Mouse (Mus musculus) gastrocnemius, postnatal 25 days (tissue): ENCODE data around the gene Sox8. TPM values are rescaled to one million over a fixed set of nuclear protein-coding genes. Genes with fewer than 3 reads are reported as not detected.
A peak's percentile ranks its signal among the peaks of the same experiment; 100 is the strongest.

Experiments
- DNase-seq: peaks from one replicate; pipeline ENCODE4 v3.0.0; 2022
- total RNA-seq, 2 experiments: library from RNA; stranded (reverse); gene quantifications; 1 replicate in 1 of 2; 2 replicates in 1 of 2; pipeline ENCODE4 v1.2.3; 2021

Gene Sox8
- total RNA-seq, 2 experiments from 2014 or later = 1.4 to 2.3 TPM

DNA sequence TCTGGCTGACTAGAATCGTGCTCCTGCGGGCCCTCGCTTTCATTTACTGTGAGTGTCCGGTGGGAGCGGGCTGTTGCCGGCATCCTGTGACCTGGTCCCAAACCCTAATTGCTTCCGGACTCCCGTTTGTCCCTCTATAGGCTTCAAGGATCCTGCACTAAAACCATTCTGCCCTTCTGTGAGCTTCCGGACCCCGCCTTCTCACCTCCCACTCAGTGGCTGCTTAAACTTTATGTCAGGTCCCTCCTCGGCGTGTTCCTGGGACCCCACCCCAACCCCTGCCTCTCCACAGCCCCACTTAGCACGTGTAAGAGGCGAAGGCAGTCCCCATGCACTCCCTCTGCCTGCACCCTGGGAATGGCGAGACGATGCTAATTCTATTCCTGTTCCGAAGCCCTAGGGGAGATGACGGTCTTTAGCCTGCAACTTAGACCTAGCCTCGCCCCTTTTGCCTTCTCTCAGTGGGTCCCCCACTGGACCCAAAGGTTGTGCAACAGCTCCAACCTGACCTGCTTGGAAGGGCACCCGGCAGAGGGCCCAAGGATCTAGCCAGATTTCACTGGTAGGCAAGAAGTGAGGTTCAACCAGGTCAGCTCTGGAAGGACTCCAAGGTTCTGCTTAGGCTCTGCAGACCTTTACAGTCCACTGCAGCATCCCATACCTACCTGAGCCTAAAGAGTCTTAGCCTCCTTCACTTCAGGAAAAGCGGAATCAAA, 9.0 kb upstream of the Sox8 start:
- DNase-seq = no peak

DNA sequence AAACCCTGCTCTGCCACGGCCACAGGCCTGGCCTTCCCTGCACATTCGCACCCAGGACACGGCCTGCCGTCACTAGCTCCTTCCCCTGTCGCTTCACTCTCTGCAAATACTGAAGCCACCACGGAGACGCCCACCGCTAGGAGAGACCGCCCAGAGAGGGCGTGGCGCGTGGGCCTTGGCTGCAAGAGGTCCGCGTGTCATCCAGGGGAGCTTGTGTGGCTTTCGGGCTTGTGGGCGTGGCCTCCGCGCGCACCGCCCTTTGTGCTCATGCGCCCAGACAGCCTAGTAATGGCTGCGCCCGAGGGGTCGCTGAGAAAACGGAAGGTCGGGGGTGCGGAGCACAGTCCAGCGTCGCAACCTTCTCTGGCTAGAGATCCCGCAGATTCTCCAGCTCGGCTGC, 8.4 kb upstream of the Sox8 start, which contains the start of gene Lmf1:
Gene Lmf1, plus strand, starts transcription at position 166 of the 400 bp plus-strand sequence.
- peak; percentile 97 for DNase-seq

DNA sequence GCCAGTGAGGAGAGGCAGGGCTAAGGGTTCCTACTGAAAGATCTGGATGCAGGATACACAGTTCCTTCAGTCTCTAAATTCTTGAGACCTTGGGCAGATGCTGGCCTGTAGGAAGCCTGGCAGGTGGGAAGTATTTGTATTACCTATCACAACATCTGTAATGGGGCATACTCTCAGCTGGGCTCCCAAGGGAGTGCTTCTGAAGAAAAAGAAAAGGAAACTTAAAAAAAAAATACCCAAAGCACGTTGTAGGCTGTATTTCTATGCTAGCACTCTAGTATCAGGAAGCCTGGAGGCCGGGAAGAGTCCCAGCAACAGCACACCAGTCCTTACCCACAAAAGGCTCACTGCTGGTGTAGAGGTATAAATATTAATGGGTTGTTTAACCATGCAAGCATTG, 7.2 kb upstream of the Sox8 start:
- no peak for DNase-seq

DNA sequence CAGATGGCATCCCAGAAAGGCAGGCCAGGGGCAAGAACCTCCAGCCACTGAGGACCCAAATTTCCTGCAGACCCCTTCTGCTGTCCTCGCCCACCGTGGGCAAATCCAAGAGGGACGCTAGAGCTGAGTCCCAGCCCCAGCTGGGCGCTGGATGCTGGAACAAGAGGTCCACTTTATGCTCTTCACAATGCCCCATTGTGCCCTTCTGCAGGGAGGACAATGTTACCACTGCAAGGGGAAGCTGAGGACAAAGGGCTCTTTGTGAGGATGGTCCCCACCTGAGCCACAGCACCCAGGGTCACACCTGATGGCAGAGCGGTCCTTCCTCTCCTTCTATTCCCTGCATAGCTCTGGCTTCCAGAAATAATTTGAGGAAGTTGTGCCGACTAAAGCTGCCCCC, 6.8 kb upstream of the Sox8 start:
- DNase-seq = no peak

DNA sequence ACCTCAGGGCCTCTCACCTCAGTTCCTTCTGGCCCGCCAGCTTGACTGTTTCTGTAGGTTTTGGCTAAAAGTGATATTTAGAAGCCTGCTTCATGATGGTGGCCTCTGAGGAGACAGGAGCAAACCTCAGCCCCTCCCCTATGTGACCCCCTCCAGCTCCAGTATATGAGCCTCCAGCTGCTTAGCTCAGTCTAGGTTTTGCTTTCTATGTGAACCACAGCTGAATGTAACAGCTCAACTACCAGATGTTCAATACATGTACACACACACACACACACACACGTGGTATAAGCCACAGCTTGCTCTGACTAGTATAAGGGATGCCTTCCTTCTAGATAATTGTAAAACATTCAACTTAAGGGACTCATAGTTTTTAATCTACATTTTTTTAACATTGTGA, 5.5 kb upstream of the Sox8 start:
- no peak for DNase-seq

DNA sequence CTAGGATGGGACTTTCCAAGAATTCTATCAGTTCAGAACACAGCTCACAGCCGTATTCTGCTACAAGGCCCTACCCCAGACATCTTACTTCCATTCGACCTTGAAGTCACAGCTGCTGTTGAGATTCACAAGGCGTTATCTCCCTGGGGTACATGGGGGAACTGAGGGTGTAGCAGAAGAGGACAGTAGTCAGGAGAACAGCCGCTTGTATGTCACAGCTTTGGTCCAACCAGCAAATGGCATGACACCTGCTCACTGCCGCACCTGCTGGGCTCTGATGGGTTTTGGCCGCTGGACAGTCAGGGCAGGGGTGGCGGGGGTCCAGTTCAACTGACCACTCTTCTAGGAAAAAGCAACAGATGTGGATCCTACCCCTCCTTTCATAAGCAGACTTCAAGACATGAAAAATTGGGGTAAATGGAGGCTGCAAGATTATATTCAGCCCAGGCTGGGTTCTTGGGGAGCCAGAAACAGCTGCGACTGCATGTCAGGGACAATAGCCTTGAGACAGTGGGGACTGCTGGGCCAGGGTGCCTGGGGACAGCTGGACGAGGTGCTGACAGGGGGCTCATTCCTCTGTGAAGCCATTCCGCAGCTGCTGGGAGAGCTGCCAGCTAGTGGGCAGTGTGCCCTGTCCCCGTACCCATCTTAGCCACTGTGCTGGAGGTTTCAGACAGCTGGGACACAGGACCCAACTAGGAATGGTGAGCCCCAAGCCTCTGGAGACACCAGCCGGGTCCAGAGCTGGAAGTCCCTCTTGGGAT, 4.9 kb upstream of the Sox8 start:
- peak; percentile 47 for DNase-seq

DNA sequence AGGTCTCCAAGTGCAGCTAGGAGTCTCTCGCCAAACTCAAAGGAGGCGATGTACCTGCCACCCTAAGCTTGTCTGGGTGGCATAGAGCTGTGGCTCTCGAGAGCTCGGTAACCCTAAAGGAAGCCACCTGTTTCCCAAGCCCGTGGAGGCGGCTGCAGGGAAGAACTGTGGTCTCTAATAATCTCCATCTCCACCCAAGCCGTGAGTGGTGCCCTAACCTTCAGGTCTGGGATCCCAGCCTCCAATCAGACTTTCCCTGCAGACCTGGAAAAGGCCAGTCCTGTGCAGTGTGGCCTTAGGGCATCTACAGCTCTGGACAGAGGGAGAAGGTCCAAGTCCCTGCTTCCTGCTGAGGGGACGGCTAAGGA, 951 bp upstream of the Sox8 start:
- no peak for DNase-seq

DNA sequence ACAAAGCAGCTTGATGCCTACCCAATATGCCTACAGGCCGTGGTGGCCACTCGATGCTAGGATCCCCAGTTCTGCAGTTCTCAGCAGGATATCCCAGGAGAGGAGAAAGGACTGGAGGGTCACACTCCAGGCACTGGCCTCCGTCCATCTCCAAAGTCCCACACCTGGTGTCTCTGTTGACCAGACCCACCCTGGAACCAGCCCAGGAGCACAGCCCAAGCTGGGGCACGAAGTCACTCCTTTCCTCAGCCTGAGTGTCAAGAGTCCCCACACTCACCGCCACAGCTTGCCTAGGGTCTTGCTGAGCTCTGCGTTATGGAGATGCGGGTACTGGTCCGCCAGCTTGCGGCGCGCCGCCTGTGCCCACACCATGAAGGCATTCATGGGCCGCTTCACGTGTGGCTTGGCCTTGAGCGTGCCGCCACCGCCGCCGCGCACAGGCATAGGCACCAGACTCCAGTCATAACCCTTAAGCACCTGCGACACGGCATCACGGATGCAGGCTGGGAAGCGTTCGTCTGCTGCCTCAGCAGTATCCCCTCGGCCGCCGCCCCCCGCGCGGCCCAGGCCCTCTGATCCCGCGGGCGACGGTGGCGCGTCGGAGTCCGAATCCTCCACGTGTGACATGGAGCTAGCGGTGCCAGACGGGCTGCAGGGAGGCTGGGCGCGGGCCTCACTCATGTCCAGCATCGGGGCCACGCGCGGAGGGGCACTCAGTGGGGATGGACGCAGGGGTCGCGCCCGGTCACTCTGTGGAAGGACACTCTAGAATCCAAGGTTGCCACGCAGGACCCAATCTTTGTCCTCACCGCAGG, 446 bp downstream of the Sox8 start:
- no peak for DNase-seq

DNA sequence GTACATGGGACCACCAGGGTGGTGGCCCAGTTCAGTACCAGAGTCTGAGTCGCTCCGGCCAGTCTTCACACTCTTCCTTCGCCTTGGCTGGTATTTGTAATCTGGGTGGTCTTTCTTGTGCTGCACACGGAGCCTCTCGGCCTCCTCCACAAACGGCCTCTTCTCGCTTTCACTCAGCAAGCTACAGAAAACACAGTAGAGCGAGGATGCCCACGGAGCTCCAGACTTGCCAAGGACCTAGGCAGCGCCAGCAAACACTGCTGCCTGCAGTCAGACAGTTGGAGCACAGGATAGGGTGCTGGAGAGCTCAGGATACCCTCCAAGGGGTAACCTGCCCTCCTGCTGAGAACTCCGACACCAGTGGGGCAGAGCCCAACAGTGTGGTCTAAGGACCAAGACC, 1.6 kb downstream of the Sox8 start:
- no peak for DNase-seq

DNA sequence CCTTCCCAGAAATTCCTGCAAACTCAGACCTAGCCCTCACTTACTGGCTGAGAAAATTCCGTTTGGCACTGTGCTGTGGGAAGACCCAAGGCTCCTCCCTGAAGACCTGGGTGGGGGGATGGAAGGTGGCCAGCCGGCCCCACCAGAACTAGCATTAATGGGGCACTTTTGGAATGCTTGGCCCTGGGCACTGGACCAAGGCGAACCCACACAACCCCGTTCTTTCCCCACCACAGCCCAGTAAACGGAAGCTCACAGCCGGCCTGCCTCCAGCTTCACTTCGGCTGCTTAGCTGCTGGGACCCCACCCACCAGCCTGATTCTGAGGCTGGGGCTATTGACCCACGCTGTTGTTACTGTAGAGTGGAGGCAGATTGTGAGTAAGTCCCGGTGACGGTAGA, 2.3 kb downstream of the Sox8 start:
- DNase-seq = no peak

DNA sequence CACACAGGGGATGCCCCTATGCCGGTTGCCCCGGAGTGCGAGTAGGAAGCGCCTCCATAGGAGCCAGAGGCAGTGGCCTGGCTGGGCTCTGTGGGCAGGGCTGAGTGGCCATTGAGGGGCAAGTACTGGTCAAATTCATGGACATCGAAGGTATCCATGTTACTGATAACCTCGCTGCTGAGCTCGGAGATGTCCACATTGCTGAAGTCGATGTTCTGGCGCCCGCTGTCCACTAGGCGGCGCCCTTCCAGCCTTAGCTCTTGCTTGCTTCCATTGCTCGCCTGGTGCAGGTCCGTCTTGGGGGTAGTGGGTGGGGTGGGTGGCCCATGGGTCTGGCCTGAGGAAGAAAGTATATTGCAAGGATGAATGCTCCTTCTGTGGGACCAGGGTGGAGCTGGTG, 2.7 kb downstream of the Sox8 start:
- no peak for DNase-seq

DNA sequence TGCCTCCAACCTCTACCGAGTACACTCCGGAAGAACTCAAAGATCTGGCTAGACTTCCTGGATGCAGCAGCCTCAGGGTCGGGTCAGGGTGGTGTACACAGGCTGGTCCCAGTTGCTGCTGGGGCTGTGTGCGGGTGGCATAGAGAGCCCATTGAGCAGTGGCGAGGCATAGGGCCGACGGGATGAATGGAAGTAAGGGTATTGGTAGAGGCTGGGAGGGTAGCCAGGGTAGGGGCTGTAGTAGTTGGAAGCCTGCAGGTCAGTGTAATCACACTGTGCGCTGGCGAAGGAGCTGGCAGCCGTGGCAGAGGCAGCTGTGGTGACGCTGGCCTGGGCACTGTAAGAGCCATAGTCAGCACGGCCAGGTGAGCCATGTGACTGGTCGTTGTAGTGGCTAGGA, 3.2 kb downstream of the Sox8 start:
- no peak for DNase-seq

DNA sequence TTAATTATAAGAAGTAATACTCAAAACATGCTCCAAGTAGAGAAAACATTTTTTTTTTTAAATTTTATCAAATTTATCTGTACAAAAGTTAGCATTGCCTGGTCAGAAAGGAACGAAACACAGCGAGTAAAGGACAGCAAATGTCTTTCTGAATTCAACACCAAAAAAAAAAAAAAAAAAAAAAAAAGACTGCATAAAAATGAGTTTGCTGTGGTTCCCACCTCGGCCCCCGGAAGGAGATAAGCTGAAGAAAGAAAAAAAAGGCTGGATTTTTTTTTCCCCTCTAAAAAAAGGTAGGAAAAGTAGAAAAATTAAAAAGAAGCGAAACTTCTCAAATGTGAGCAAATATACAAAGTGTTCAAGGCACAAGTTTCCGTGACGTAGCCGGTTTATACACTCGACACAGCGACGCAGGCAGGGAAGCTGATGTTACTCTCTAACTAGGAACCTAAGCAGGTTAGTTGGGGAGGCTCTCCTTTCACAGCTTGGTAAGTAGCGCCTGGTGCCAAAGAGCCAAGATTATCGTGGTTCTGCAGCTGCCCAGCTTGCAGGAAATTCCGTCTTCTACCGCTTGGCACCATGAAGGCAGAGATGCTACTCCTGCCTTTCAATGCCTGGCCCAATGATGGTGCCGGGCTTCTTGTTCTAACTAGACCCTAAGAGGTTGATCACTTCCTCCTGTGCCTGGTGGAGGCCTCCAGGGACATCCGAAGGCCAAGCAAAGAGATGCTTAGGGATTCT, 4.5 kb downstream of the Sox8 start:
- no peak for DNase-seq

DNA sequence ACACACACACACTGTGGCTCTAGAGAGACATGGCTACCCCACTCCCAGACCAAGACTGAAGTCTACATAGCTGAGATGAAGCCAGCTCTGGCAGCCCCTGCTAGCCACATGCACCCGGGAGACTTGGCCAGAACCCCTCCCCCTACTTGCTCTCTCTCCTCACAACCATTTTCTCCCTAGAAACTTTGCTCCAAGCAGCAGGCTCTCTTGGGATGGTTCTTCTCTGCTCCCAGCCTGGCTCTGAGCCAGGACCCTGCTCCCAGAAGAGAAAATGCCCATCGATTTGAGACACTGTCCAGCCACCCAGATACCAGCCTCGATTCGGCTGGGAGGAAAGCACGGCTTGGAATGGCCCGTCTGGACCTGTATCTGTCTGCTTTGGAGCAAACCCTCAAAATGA, 5.2 kb downstream of the Sox8 start:
- DNase-seq = no peak

DNA sequence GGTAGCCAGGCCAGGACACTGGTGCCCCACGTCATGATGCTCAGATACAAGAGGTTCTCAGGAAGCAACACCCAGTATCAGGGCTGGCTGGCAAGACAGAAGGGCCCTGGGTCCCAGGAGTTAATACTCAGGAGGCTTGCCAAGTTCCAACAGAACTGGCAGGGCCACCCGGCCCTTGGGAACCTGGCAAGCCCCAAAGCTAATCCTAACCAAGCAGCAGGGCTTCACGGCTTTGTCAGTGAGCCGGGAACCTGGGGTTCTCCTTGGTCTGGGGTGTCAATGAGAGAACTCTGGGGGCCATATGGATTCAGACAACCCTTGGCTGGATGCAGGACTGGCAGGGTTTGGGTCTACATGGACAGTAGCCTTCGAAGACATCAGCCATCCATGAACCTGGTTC, 6.0 kb downstream of the Sox8 start:
- no peak for DNase-seq

DNA sequence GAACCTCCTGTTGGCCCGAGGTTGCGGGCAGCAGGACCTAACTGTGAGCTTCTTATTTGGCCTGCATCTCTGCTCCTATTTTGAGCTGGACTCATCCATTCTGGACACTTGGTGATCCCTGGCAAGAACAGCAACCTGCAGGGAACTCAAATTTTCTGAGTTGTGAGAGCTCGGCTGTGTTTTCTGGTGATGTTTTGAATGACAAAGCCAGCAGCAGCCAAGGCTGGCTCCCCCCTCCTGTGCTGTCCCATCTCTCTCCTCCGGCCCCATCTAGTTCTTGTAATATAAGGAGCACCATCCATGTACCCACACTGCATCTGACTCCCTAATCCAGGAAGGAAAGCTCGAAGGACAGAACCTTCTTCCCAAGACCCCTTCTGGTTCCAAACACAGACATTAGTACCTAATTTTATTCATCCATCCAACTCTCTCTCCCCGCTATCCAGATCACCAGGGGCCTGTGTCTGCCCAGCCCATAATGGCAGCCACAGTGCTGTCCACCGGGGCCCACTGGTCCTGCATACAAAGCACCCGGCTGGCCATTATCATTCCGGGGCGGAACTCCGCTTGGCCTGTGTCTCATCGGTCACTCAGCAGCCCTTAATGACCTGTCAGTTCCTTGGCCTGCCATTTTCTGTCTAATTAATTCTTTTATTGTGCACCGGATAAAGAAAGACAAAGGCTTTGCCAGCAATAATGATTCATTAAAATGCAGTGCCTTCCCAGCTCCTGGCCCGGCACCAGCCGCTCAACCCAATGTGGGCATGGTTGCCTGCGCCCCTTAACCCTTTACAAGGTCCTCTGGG, 9.1 kb downstream of the Sox8 start:
- no peak for DNase-seq

DNA sequence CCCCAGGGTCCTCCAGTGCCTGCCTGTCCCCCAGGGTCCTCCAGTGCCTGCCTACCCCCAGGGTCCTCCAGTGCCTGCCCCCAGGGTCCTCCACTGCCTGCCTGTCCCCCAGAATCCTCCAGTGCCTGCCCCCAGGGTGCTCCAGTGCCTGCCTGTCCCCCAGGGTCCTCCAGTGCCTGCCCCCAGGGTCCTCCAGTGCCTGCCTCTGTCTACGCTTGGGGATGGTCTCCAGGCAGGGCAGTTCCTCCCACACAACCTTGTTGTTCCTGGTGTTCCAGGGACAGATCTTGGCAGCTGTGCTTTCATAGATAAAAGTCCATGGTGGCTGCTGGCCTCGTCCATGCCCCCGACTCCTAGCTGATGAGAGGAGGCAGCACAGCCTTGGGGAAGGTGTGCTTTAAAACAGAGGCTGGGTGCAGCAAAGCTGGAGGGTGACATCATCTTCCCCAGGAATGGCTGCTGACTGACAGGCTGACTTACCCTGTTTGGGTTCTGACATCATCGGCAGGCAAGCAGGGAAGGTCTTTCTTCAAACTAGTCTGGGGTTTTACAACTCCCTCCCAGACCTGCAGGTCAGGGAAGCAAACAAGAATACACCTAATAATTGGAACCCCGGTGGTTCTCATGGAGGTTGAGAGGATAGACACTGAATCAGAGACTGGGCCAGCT, 9.8 kb downstream of the Sox8 start:
- no peak for DNase-seq

DNA sequence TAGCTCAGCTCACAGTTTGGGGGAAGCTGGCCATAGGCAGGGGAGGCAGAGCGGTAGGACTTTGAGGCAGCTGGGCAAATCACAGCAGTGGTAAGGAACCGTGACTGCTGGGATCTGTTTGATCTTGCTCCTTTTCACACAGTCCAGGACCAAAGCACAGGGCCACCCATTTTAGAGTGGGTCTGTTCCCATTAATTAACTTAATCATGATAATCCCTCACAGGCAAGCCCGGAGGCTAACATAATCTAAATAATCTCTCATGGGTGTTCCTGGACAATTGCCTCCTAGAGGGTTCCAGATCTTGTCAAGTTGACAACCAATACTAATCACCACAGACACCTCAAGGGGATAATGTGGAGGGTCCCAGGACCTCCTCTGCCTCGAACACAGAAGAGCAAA, 10.9 kb downstream of the Sox8 start:
- no peak for DNase-seq

DNA sequence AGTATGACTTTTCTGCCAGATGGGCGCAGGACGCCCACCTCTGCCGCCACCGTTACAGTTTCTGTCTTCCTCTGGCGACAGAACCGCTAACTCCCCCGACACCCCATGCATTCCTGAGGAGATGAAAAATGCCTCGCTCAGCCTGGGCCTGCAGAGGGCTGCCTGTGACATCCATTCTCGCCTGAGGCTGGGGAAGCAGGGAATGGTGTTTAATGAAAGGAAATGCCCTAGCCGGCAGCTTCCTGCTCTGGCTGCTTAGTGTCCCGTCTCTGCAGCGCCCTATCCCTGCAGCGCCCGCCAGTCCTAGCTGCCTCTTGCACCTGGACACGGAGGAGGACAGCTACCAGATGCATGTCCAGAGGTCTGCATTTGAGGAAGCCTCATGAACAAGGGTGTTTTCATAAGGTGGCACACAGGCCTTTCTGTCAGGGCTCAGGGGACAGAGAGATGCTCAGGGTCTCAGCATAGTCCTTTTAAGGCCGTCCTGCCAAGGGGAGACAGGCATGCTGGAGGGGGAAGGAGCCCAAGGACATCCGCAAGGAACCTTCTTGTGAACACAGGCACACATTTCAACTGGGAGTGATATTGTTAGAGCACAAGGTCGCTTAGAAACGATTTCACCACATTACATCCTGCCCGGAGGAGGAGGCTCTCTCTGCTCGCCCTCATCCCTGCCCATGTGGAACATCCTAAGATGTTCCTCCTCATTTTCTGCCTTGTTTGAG, 13.7 kb downstream of the Sox8 start:
- no peak for DNase-seq
